Mouse (Mus musculus) intestine, postnatal 0 days (tissue): ENCODE measurements around the gene Snn. TPM values are rescaled to one million over a fixed set of nuclear protein-coding genes. Genes with fewer than 3 reads are reported as not detected.

Experiments
- ATAC-seq: fragments of 200-750 bp; cut with Nextera tagmentation; 2 replicates; pipeline ENCODE4 v1.8.0; 2017; ENCODE audit warnings: mild to moderate bottlenecking, moderate TSS enrichment, moderate library complexity
- H3K27ac ChIP-seq: fragments of 300-500 bp; sonication (generic); 2 replicates; pipeline ENCODE4 v1.5.1; 2014; ENCODE audit warnings: mild to moderate bottlenecking, low read depth, low read length, moderate library complexity
- H3K27me3 ChIP-seq: fragments of 300-500 bp; sonication (generic); replicated peaks from 2 replicates; pipeline ENCODE4 v1.6.1; 2014; ENCODE audit warnings: low read length, mixed read lengths; ENCODE audit not compliant: control insufficient read depth, insufficient read depth
- H3K36me3 ChIP-seq: fragments of 300-500 bp; sonication (generic); 2 replicates; pipeline ENCODE4 v1.6.1; 2014; ENCODE audit warnings: mild to moderate bottlenecking, moderate library complexity; ENCODE audit not compliant: control insufficient read depth, insufficient read depth
- H3K4me1 ChIP-seq: fragments of 300-500 bp; sonication (generic); replicated peaks from 2 replicates; pipeline ENCODE4 v1.6.1; 2014; ENCODE audit warnings: antibody characterized with exemption, low read length, mixed read lengths; ENCODE audit not compliant: control insufficient read depth, insufficient read depth
- H3K4me2 ChIP-seq: fragments of 300-500 bp; sonication (generic); replicated peaks from 2 replicates; pipeline ENCODE4 v1.6.1; 2014; ENCODE audit warnings: low read depth, mild to moderate bottlenecking, moderate library complexity
- H3K4me3 ChIP-seq: fragments of 300-500 bp; sonication (generic); 2 replicates; pipeline ENCODE4 v1.5.1; 2014; ENCODE audit warnings: low read depth, low read length
- H3K9ac ChIP-seq: fragments of 300-500 bp; sonication (generic); 2 replicates; pipeline ENCODE4 v1.6.1; 2014; ENCODE audit warnings: mild to moderate bottlenecking, low read depth, low read length
- H3K9me3 ChIP-seq: fragments of 300-500 bp; sonication (generic); 2 replicates; pipeline ENCODE4 v1.6.1; 2016; ENCODE audit warnings: mixed run types; ENCODE audit not compliant: control insufficient read depth
- CTCF ChIP-seq: sonication (generic); IDR thresholded peaks from 2 replicates; pipeline ENCODE4 v1.5.1; 2016; ENCODE audit warnings: low read depth, mild to moderate bottlenecking, control low read depth, antibody characterized with exemption, moderate library complexity
- WGBS: fragments of 180-500 bp; shearing (Covaris S2); extraction: QIAGEN DNeasy Blood & Tissue Kit; methylation state at CpG from one replicate; pipeline ENCODE4 v1.1.7; 2014; 5-methylcytosine and 5-hydroxymethylcytosine counted together
- polyA plus RNA-seq: library from polyadenylated mRNA; unstranded; fragments of >200 nt; fragmentation: Nextera tagmentation; extraction: Ambion mirVana; gene quantifications from 2 replicates; pipeline ENCODE4 v1.2.1, GENCODE M21; 2015

Snn gene
- polyA plus RNA-seq, 1 experiment from 2014 or later, result 8.9 TPM

DNA sequence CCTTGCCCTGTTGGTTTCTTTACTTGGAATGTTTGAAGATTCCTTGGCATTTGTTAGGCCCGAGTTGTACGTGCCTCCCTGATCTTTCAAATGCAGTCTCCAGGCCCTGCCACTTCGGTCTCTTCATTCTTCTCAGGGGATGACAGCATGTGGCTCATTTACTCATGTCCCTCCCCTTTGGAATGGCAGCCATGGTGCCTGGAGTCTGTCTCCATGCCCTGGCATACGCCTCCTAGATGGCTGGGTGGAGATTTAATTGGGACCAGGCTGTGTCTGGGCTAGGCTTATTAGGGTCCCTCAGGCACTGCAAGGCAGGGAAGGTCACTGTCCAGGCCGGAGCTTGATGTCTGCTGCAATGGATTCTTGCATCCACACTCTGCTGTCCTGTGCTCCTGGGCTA, 4.8 kb upstream of the Snn start:
- TF ChIP-seq CTCF, result no peak
- no peak for ATAC-seq
- Histone ChIP-seq H3K27ac (no peak overlapping the region), H3K4me1 (no peaks in the 10 kb centered on the region), H3K4me3 (no peak overlapping the region), H3K27me3 (no peaks in the 10 kb centered on the region), H3K36me3 (no peaks in the 10 kb centered on the region), H3K9me3 (no peaks in the 10 kb centered on the region), H3K9ac (no peak overlapping the region), H3K4me2 (no peak overlapping the region)
- WGBS, result 86% methylated on average over 5 of the region's 5 CpGs

DNA sequence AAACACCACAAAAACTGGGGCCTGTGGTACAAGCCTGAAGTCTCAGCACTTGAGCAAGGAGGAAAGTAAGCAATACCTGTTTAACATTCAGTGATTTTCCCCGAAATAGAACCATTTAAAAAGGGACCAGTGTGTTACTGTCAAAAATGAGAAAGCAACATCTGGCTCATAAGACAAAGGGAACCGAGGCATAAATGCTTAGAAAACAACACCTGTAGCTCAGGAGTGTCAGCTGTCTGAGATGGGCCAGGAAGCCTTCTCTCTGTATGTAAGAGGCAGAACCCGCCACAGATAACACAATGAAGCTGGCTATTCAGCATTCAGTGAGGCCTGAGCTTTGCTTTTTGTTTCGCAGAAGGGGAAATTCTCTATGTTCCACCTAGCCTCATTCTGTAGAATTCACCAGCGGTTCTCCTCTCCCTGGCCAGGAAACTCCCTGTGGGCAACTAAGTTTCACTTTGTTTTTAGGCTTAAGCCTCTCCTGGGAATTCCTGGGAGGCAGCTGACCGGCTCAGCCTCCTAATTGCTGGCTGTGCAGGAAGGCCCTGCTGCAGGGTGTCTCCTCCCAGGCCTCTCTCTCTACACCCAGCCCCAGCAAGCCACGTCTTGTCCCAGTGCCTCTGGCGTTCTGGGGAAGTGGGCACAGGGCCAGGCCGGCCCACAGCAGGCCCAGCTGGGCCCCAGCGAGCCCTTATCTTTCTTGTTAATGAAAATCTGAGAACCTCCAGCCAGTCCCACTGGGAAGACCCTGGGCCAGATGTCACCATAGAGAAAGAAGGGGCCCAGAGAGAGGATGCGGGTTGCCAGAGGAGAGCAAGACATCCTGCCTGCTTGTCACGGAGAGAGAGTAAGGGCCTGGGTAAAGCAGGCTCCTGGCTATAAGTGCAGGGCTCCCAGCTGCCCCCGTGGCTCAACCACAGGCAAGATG, 2.3 kb downstream of the Snn start:
- 36% methylated on average over 13 of the region's 13 CpGs for WGBS
- H3K4me3 ChIP-seq, result no peak overlapping the region
- peak overlapping the region; percentile 26; the same call in 1 of the 2 replicates for H3K9ac ChIP-seq
- H3K36me3 ChIP-seq, result no peaks in the 10 kb centered on the region
- peak overlapping the region; percentile 68 for H3K27ac ChIP-seq
- no peaks in the 10 kb centered on the region for H3K27me3 ChIP-seq
- TF ChIP-seq CTCF, result no peak
- 0 out of 2 replicates have a peak overlapping the region, but pooled peaks have one; percentile 17 for H3K4me2 ChIP-seq
- peaks cover 3% of the 10 kb centered on the region for H3K4me1 ChIP-seq
- ATAC-seq, result no peak
- no peaks in the 10 kb centered on the region for H3K9me3 ChIP-seq

- no peak for TF ChIP-seq CTCF
- Histone ChIP-seq H3K27me3 (no peaks in the 10 kb centered on the region), H3K9me3 (no peaks in the 10 kb centered on the region), H3K4me3 (no peak overlapping the region), H3K9ac (no peak overlapping the region), H3K4me2 (no peak overlapping the region), H3K36me3 (no peaks in the 10 kb centered on the region), H3K4me1 (peaks cover 3% of the 10 kb centered on the region), H3K27ac (no peak overlapping the region)
- WGBS, result 89% methylated on average over 4 of the region's 4 CpGs
- ATAC-seq, result no peak
These were observed 3.6 kb downstream of the Snn start for GRCm38 (mm10) chr16:11064341-11064740.

DNA sequence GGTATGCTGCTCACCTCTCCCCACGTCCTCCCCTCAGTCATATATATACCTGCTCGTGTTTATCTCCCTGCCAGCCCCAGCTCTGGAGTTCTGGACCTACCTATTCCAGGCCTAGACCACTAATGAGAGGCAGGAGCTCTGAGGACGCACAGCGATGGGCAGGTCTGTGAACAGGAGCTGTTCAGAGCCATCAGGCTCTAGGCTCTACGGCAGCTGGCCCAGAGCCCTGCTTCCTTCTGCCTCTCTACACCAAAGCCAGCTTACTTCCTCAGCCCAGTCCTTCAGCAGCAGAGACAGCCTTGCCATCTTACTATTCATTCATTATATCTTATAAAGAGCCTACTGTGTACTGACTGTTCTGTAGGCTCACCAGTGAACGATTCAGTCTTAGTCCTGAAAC, 4.0 kb downstream of the Snn start:
- H3K9ac ChIP-seq, result no peak overlapping the region
- H3K4me2 ChIP-seq, result no peak overlapping the region
- no peaks in the 10 kb centered on the region for H3K27me3 ChIP-seq
- 89% methylated on average over 6 of the region's 6 CpGs for WGBS
- no peaks in the 10 kb centered on the region for H3K9me3 ChIP-seq
- no peak overlapping the region for H3K27ac ChIP-seq
- no peak for ATAC-seq
- no peak overlapping the region for H3K4me3 ChIP-seq
- TF ChIP-seq CTCF, result no peak
- peaks cover 5% of the 10 kb centered on the region for H3K4me1 ChIP-seq
- H3K36me3 ChIP-seq, result no peaks in the 10 kb centered on the region

GRCm38 (mm10) chr16:11065431-11065830, 4.7 kb downstream of the Snn start:
- peaks cover 12% of the 10 kb centered on the region for H3K4me1 ChIP-seq
- H3K36me3 ChIP-seq, result no peaks in the 10 kb centered on the region
- TF ChIP-seq CTCF, result no peak
- H3K27me3 ChIP-seq, result no peaks in the 10 kb centered on the region
- 67% methylated on average over 5 of the region's 5 CpGs for WGBS
- no peak for ATAC-seq
- H3K9ac ChIP-seq, result no peak overlapping the region
- H3K9me3 ChIP-seq, result no peaks in the 10 kb centered on the region
- no peak overlapping the region for H3K27ac ChIP-seq
- peak overlapping the region; percentile 93 for H3K4me2 ChIP-seq
- H3K4me3 ChIP-seq, result peak overlapping the region; percentile 80; the same call in 1 of the 2 replicates

DNA sequence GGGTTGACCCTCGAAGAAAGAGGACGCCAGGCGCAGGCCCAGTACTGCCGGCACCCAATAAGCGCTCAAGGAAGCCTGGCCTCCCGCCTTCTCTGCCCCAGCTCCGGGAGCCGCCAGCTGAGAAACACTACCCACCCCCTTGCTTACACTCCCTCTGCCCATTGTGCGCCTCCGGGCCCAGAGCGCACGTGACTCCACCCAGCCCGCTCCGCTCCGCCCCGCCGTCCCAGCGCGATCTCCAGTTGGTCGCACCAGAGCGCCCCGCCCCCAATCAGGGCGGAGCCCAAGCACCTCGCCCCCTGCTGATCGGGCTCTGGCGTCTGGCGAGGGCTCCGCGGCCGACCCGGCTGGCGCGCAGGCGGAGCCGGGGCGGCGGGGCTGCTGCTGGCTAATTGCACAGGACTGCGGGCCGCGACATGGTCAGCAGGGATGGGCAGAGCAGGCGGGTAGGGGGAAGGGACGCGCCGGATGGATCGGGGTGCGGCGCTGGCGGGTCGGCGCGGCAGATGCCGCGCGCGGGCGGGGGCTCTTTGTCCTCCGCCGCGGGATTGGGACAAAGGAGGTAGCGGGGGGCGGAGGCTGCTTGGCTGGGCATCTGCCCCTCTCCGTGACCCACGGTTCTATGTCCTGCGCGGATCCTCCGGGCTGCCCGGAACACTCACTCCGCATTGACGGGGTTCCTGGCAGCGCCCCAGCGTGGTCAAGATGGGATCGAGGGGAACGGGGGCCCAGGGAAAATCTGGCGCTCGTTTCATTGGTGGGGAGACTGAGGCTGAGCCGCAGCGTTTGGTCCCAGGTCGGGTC, 5.5 kb downstream of the Snn start, which contains the start of gene Litaf:
Gene Litaf, minus strand, starts transcription at position 129 of the 804 bp plus-strand sequence.
- no peaks in the 10 kb centered on the region for H3K9me3 ChIP-seq
- TF ChIP-seq CTCF, result peak; percentile 69
- peak within 1 kb of the TSS; percentile 80 for H3K4me3 ChIP-seq
- under 1% methylated on average over 76 of the region's 78 CpGs for WGBS
- H3K27me3 ChIP-seq, result no peaks in the 10 kb centered on the region
- H3K4me2 ChIP-seq, result peak within 1 kb of the TSS; percentile 93
- ATAC-seq, result peak; percentile 94
- peak within 1 kb of the TSS; percentile 76 for H3K27ac ChIP-seq
- peaks cover 12% of the 10 kb centered on the region for H3K4me1 ChIP-seq
- peak within 1 kb of the TSS; percentile 70 for H3K9ac ChIP-seq
- no peaks in the 10 kb centered on the region for H3K36me3 ChIP-seq
